Mouse (Mus musculus) brain, embryonic 14.5 days (tissue): ENCODE measurements around the gene Hgd.

Experiments
- CTCF ChIP-seq: fragments of 200-500 bp; IDR thresholded peaks from 2 replicates; pipeline ENCODE4 v1.5.1; 2012; ENCODE audit warnings: inconsistent platforms, mild to moderate bottlenecking, moderate library complexity, borderline replicate concordance; ENCODE audit not compliant: insufficient read depth, insufficient read length; ENCODE audit errors: extremely low read depth
- POLR2A ChIP-seq: fragments of 200-500 bp; IDR thresholded peaks from 2 replicates; pipeline ENCODE4 v1.6.1; 2012; ENCODE audit warnings: mild to moderate bottlenecking, inconsistent platforms, borderline replicate concordance; ENCODE audit not compliant: poor library complexity, insufficient read depth, insufficient read length, severe bottlenecking; ENCODE audit errors: extremely low read depth

DNA sequence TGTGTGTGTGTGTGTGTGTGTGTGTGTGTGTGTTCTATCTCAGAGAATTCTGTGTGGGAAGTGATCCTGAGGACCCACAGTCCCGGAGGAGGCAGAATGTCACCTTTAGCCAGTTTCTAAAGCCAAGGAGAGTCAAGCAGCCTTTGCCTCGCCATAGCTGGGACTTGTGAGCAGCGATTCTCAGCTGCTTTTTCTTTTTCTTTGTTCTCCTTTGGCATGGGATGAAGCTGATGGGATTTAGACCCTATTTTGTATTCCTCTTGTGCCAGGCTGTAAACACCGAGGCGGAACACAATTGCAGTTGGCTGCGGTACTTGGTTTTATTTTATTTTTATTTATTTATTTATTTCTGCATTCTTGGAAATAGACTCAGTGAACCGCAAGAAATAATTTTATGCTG lies 49.1 kb downstream of the Hgd start:
- TF ChIP-seq POLR2A, result no peak
- TF ChIP-seq CTCF, result no peak
